In genomic region chr3:116333229-116333628, GRCm38 (mm10) we compare ENCODE assay signal across 8 mouse cellular contexts.
A peak's percentile ranks its signal among the peaks of the same experiment; 100 is the strongest.
DNase-seq lines count a peak whose midpoint lies in the region; ATAC-seq and TF ChIP-seq lines count a peak whose summit lies in the region.

No protein-coding gene starts in this region.

- peak; percentile 42 for DNase-seq in kidney, adult 2 months
- no peak for DNase-seq in kidney, adult 11 months
- DNase-seq in B cell, adult 2 months, result peak; percentile 55 to 56

- no peaks in the 10 kb centered on the region for H3K36me3 ChIP-seq in kidney, adult 2 months (ENCODE audit: control insufficient read depth, insufficient read depth, low read length)
- H3K36me3 ChIP-seq in E14TG2a.4 (ENCODE audit: insufficient read depth, low read length), result no peaks in the 10 kb centered on the region
- peaks cover 8% of the 10 kb centered on the region for H3K36me3 ChIP-seq in forebrain, embryonic 12.5 days (replicated peaks)
- peaks cover 9% of the 10 kb centered on the region; the same call in 1 of the 2 replicates for H3K36me3 ChIP-seq in hindbrain, embryonic 12.5 days

- no peaks in the 10 kb centered on the region for H3K9me3 ChIP-seq in E14TG2a.4 (ENCODE audit: low read length)
- no peaks in the 10 kb centered on the region for H3K9me3 ChIP-seq in forebrain, embryonic 12.5 days
- no peaks in the 10 kb centered on the region for H3K9me3 ChIP-seq in hindbrain, embryonic 12.5 days (replicated peaks)

- H3K4me2 ChIP-seq in forebrain, embryonic 12.5 days, result no peak overlapping the region
- H3K4me2 ChIP-seq in hindbrain, embryonic 12.5 days (replicated peaks), result no peak overlapping the region

- peak; percentile 67 for ATAC-seq in common myeloid progenitor, adult 5-6 weeks (replicated peaks; ENCODE audit: low read depth, poor library complexity, severe bottlenecking)
- ATAC-seq in megakaryocyte, adult 5-6 weeks (ENCODE audit: poor library complexity, severe bottlenecking), result peak; percentile 65
- ATAC-seq in forebrain, embryonic 12.5 days (ENCODE audit: low FRiP score), result no peak
- ATAC-seq in hindbrain, embryonic 12.5 days (ENCODE audit: low FRiP score), result no peak

- WGBS in kidney, adult 2 months, result 9% methylated on average over 7 of the region's 7 CpGs
- WGBS in forebrain, embryonic 12.5 days, result 15% methylated on average over 7 of the region's 7 CpGs
- 14% methylated on average over 7 of the region's 7 CpGs for WGBS in hindbrain, embryonic 12.5 days

- peak; percentile 63 for TF ChIP-seq CTCF in kidney, adult 2 months (conservative IDR thresholded peaks at IDR 0.05; ENCODE audit: insufficient read depth, insufficient read length, low read depth, low read length)
- TF ChIP-seq CTCF in E14TG2a.4 (conservative IDR thresholded peaks at IDR 0.05; ENCODE audit: low read length), result peak; percentile 73

- no peak overlapping the region for H3K27ac ChIP-seq in kidney, adult 2 months (ENCODE audit: insufficient read depth, low read depth, low read length)
- H3K27ac ChIP-seq in forebrain, embryonic 12.5 days, result no peak overlapping the region
- no peak overlapping the region for H3K27ac ChIP-seq in hindbrain, embryonic 12.5 days

- H3K4me3 ChIP-seq in kidney, adult 2 months (ENCODE audit: insufficient read depth, low read depth, low read length), result no peak overlapping the region
- H3K4me3 ChIP-seq in E14TG2a.4 (replicated peaks; ENCODE audit: low read length), result no peak overlapping the region
- H3K4me3 ChIP-seq in forebrain, embryonic 12.5 days (replicated peaks), result no peak overlapping the region
- no peak overlapping the region for H3K4me3 ChIP-seq in hindbrain, embryonic 12.5 days

- no peaks in the 10 kb centered on the region for H3K27me3 ChIP-seq in kidney, adult 2 months (replicated peaks; ENCODE audit: control insufficient read depth, insufficient read depth, low read length)
- H3K27me3 ChIP-seq in E14TG2a.4 (ENCODE audit: insufficient read depth, low read length), result peaks cover 15% of the 10 kb centered on the region
- no peaks in the 10 kb centered on the region for H3K27me3 ChIP-seq in forebrain, embryonic 12.5 days
- H3K27me3 ChIP-seq in hindbrain, embryonic 12.5 days, result no peaks in the 10 kb centered on the region

- no peak for TF ChIP-seq POLR2A in kidney, adult 2 months (IDR thresholded peaks at IDR 0.05; ENCODE audit: low read depth, low read length)

- no peaks in the 10 kb centered on the region for H3K4me1 ChIP-seq in kidney, adult 2 months (ENCODE audit: control insufficient read depth, insufficient read depth, low read length)
- H3K4me1 ChIP-seq in E14TG2a.4 (replicated peaks; ENCODE audit: low read depth, low read length), result peaks cover 33% of the 10 kb centered on the region
- H3K4me1 ChIP-seq in forebrain, embryonic 12.5 days, result 0 out of 2 replicates have a peak, but pooled peaks cover 4% of the 10 kb centered on the region
- no peaks in the 10 kb centered on the region for H3K4me1 ChIP-seq in hindbrain, embryonic 12.5 days

- H3K9ac ChIP-seq in forebrain, embryonic 12.5 days, result no peak overlapping the region
- no peak overlapping the region for H3K9ac ChIP-seq in hindbrain, embryonic 12.5 days

Comparison
In these comparisons a context has a peak if more than half of its experiments do, and no peak if none do; other contexts are left out.
1. ATAC-seq: peak in common myeloid progenitor, adult 5-6 weeks (single experiment) and megakaryocyte, adult 5-6 weeks (single experiment); none in forebrain, embryonic 12.5 days (single experiment) and hindbrain, embryonic 12.5 days (single experiment).